Mouse (Mus musculus) telencephalon, adult 2 months (tissue): Measurements from ENCODE around the gene Smim22.

ENCODE experiments used
- DNase-seq: peaks from one replicate; pipeline ENCODE4 v3.0.0-alpha.2; 2011; ENCODE audit warnings: low read depth, low spot score

Gene Smim22

GRCm38 (mm10) chr16:5007067-5007466 lies at the start of gene Smim22:
Smim22 (plus strand) TSS chr16:5007288.
- DNase-seq: no peak

GRCm38 (mm10) chr16:4957446-4957845 lies 49.6 kb upstream of the Smim22 start:
- DNase-seq: no peak

- DNase-seq: no peak
These were observed 46.8 kb upstream of the Smim22 start for GRCm38 (mm10) chr16:4960260-4960659.

GRCm38 (mm10) chr16:4963346-4963745 lies 43.7 kb upstream of the Smim22 start:
- DNase-seq: no peak

GRCm38 (mm10) chr16:4963797-4964709 lies 43.0 kb upstream of the Smim22 start, which contains the start of gene Anks3:
Anks3 (minus strand) TSS chr16:4964205.
- DNase-seq: peak; percentile 98

- no peak for DNase-seq
These were observed 42.2 kb upstream of the Smim22 start for GRCm38 (mm10) chr16:4964731-4965391.

GRCm38 (mm10) chr16:4965392-4966129 lies 41.5 kb upstream of the Smim22 start:
- DNase-seq: no peak

- no peak for DNase-seq
These were observed 38.7 kb upstream of the Smim22 start for GRCm38 (mm10) chr16:4968426-4968825.

GRCm38 (mm10) chr16:4969055-4969843 lies 37.8 kb upstream of the Smim22 start:
- no peak for DNase-seq

- DNase-seq: no peak
These were observed 35.5 kb upstream of the Smim22 start for GRCm38 (mm10) chr16:4971626-4972025.

GRCm38 (mm10) chr16:4974521-4974920 lies 32.6 kb upstream of the Smim22 start:
- peak; percentile 21 for DNase-seq

- peak; percentile 48 for DNase-seq
These were observed 30.9 kb upstream of the Smim22 start for GRCm38 (mm10) chr16:4976180-4976579.

GRCm38 (mm10) chr16:4978275-4979051 lies 28.6 kb upstream of the Smim22 start:
- DNase-seq: peak; percentile 62

- no peak for DNase-seq
These were observed 27.2 kb upstream of the Smim22 start for GRCm38 (mm10) chr16:4979755-4980380.

GRCm38 (mm10) chr16:4984717-4985116 lies 22.4 kb upstream of the Smim22 start:
- DNase-seq: no peak

GRCm38 (mm10) chr16:4993276-4993675 lies 13.8 kb upstream of the Smim22 start:
- no peak for DNase-seq

- no peak for DNase-seq
These were observed 9.5 kb upstream of the Smim22 start, which contains the start of gene Sept12 for GRCm38 (mm10) chr16:4997553-4997952. Sept12 (minus strand) TSS chr16:4997852.

GRCm38 (mm10) chr16:4998984-4999383 lies 8.1 kb upstream of the Smim22 start:
- DNase-seq: no peak

- no peak for DNase-seq
These were observed 6.5 kb upstream of the Smim22 start for GRCm38 (mm10) chr16:5000611-5001010.

- DNase-seq: no peak
These were observed 404 bp downstream of the Smim22 start for GRCm38 (mm10) chr16:5007492-5007891.
